9 mouse cellular contexts compared by ENCODE assay signal in the genomic region with DNA sequence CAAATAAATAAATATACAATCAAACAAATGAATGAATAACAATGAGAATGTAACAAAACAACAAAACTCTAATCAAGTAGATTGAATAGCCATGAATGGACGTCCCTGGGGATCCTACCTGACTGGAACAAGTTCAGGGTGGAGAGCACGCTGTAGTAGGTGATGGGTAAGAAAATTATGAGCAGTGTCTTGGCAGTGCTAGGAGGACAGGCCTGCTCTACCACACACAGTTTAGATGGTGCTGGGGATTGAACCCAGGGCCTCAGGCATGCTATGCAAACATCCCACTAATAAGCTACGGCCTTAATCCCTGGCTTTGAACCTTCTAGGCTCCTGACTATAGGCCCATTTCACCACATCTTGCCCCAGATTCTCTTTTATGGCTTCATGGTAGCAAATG. TPM values are rescaled to one million over a fixed set of nuclear protein-coding genes. Genes with fewer than 3 reads are reported as not detected.
A peak's percentile ranks its signal among the peaks of the same experiment; 100 is the strongest.
DNase-seq lines count a peak whose midpoint lies in the region; ATAC-seq and TF ChIP-seq lines count a peak whose summit lies in the region.
"Had no signal": no experiment of that assay in that cellular context is flagged by ENCODE, and none has a peak within 500 bp of the region (broad histone marks: within the 10 kb centered on the region; RNA-seq: fewer than 3 reads in every experiment).

No protein-coding gene starts in this region.

- DNase-seq in forebrain, embryonic 11.5 days (ENCODE audit: low spot score), result no peak
- no peak for DNase-seq in lung, adult 2 months
- no peak for DNase-seq in B cell, adult 2 months
- DNase-seq in thymus, postnatal 0 days (ENCODE audit: low spot score), result no peak
- DNase-seq in spleen, postnatal 36 days (ENCODE audit: low spot score in 2 of 2), result no peak
- DNase-seq: cerebellum, postnatal 36 days had no signal

- H3K27ac ChIP-seq in forebrain, embryonic 12.5 days, result no peak overlapping the region
- H3K27ac ChIP-seq in forebrain, embryonic 11.5 days (ENCODE audit: low read depth, low read length), result no peak overlapping the region
- no peak overlapping the region for H3K27ac ChIP-seq in lung, embryonic 16.5 days (ENCODE audit: low read length)
- no peak overlapping the region for H3K27ac ChIP-seq in liver, embryonic 15.5 days (replicated peaks)

- peak overlapping the region; percentile 71 for H3K4me3 ChIP-seq in forebrain, embryonic 12.5 days (replicated peaks)
- H3K4me3 ChIP-seq in forebrain, embryonic 11.5 days (ENCODE audit: low read depth, low read length), result no peak overlapping the region
- H3K4me3 ChIP-seq in lung, embryonic 16.5 days (ENCODE audit: low read length), result peak overlapping the region; percentile 63
- no peak overlapping the region for H3K4me3 ChIP-seq in lung, adult 2 months (replicated peaks; ENCODE audit: extremely low read depth, low read depth, low read length)
- H3K4me3 ChIP-seq in liver, embryonic 15.5 days (replicated peaks), result peak overlapping the region; percentile 76

- H3K36me3 ChIP-seq in forebrain, embryonic 12.5 days (replicated peaks), result peaks cover 59% of the 10 kb centered on the region
- H3K36me3 ChIP-seq in forebrain, embryonic 11.5 days (ENCODE audit: control insufficient read depth, insufficient read depth, low read length), result peaks cover 15% of the 10 kb centered on the region
- H3K36me3 ChIP-seq in lung, embryonic 16.5 days (ENCODE audit: control insufficient read depth, insufficient read depth, low read length), result peaks cover 46% of the 10 kb centered on the region
- peaks cover 75% of the 10 kb centered on the region for H3K36me3 ChIP-seq in liver, embryonic 15.5 days (replicated peaks)

- ATAC-seq in forebrain, embryonic 12.5 days (ENCODE audit: low FRiP score), result no peak
- ATAC-seq in forebrain, embryonic 11.5 days (replicated peaks; ENCODE audit: low FRiP score), result no peak
- no peak for ATAC-seq in lung, embryonic 16.5 days (ENCODE audit: low read depth)
- no peak for ATAC-seq in liver, embryonic 15.5 days (ENCODE audit: insufficient read depth)

- H3K4me1 ChIP-seq in forebrain, embryonic 12.5 days, result peaks cover 20% of the 10 kb centered on the region
- peaks cover 2% of the 10 kb centered on the region; the same call in 1 of the 2 replicates for H3K4me1 ChIP-seq in forebrain, embryonic 11.5 days (replicated peaks; ENCODE audit: control insufficient read depth, insufficient read depth, low read length)
- H3K4me1 ChIP-seq in lung, embryonic 16.5 days (replicated peaks; ENCODE audit: control insufficient read depth, insufficient read depth, low read length), result peaks cover 17% of the 10 kb centered on the region
- H3K4me1 ChIP-seq in lung, adult 2 months (ENCODE audit: control insufficient read depth, insufficient read depth, low read length), result peaks cover 9% of the 10 kb centered on the region
- peaks cover 45% of the 10 kb centered on the region for H3K4me1 ChIP-seq in liver, embryonic 15.5 days (replicated peaks)

- no peaks in the 10 kb centered on the region for H3K27me3 ChIP-seq in forebrain, embryonic 12.5 days
- no peaks in the 10 kb centered on the region for H3K27me3 ChIP-seq in forebrain, embryonic 11.5 days (ENCODE audit: control insufficient read depth, insufficient read depth, low read length)
- H3K27me3 ChIP-seq in lung, embryonic 16.5 days (ENCODE audit: control insufficient read depth, insufficient read depth, low read depth, low read length), result no peaks in the 10 kb centered on the region
- no peaks in the 10 kb centered on the region for H3K27me3 ChIP-seq in liver, embryonic 15.5 days

- TF ChIP-seq POLR2A in lung, adult 2 months (IDR thresholded peaks at IDR 0.05; ENCODE audit: borderline replicate concordance, extremely low read depth, low read depth, low read length), result no peak

- no peaks in the 10 kb centered on the region for H3K9me3 ChIP-seq in forebrain, embryonic 12.5 days
- no peaks in the 10 kb centered on the region for H3K9me3 ChIP-seq in forebrain, embryonic 11.5 days (ENCODE audit: control insufficient read depth, low read length)
- no peaks in the 10 kb centered on the region for H3K9me3 ChIP-seq in lung, embryonic 16.5 days (ENCODE audit: control insufficient read depth, low read length)
- H3K9me3 ChIP-seq in liver, embryonic 15.5 days (replicated peaks), result no peaks in the 10 kb centered on the region

- H3K9ac ChIP-seq in forebrain, embryonic 12.5 days, result no peak overlapping the region
- H3K9ac ChIP-seq in forebrain, embryonic 11.5 days (ENCODE audit: low read length), result no peak overlapping the region
- H3K9ac ChIP-seq in lung, embryonic 16.5 days (ENCODE audit: low read length), result no peak overlapping the region
- H3K9ac ChIP-seq in liver, embryonic 15.5 days, result peak overlapping the region; percentile 77; the same call in 1 of the 2 replicates

- peak overlapping the region; percentile 89 for H3K4me2 ChIP-seq in forebrain, embryonic 12.5 days
- H3K4me2 ChIP-seq in forebrain, embryonic 11.5 days (ENCODE audit: low read depth, low read length, severe bottlenecking), result no peak overlapping the region; the same call in 1 of the 2 replicates
- no peak overlapping the region for H3K4me2 ChIP-seq in lung, embryonic 16.5 days (ENCODE audit: low read depth, low read length)
- H3K4me2 ChIP-seq in liver, embryonic 15.5 days, result peak overlapping the region; percentile 80

- 91% methylated on average over 3 of the region's 3 CpGs for WGBS in forebrain, embryonic 12.5 days
- WGBS in forebrain, embryonic 11.5 days, result 92% methylated on average over 3 of the region's 3 CpGs
- WGBS in lung, embryonic 16.5 days, result 84% methylated on average over 3 of the region's 3 CpGs
- 93% methylated on average over 3 of the region's 3 CpGs for WGBS in lung, adult 2 months
- 75% methylated on average over 3 of the region's 3 CpGs for WGBS in liver, embryonic 15.5 days (ENCODE audit: insufficient replicate concordance)

- no peak for TF ChIP-seq CTCF in lung, adult 2 months (IDR thresholded peaks at IDR 0.05; ENCODE audit: insufficient read depth, low read length)

RNA-seq across cellular contexts. Expression of a gene that starts 1.4 kb away (rescaled TPM):
- 29.0 and 35.7 TPM in 2 replicates for polyA plus RNA-seq in forebrain, embryonic 12.5 days (2016; fragmentation: Nextera tagmentation; extraction: Ambion mirVana)
- polyA plus RNA-seq in forebrain, embryonic 11.5 days (2014; fragmentation: Nextera tagmentation; extraction: Ambion mirVana), result 37.8 and 41.2 TPM in 2 replicates
- 21.1 and 24.9 TPM in 2 replicates for polyA plus RNA-seq in lung, embryonic 16.5 days (2015; fragmentation: Nextera tagmentation; extraction: Ambion mirVana)
- 60.0 and 69.2 TPM in 2 replicates for polyA plus RNA-seq in lung, adult 2 months (2012; rRNA removed)
- 9.7 and 10.6 TPM in 2 replicates for polyA plus RNA-seq in liver, embryonic 15.5 days (2015; fragmentation: Nextera tagmentation; extraction: Ambion mirVana)
- polyA plus RNA-seq in thymus, postnatal 0 days (2015; fragmentation: Nextera tagmentation; extraction: Ambion mirVana), result 16.2 and 22.4 TPM in 2 replicates

RNA-seq across cellular contexts. Expression of a gene that starts 30.7 kb away (rescaled TPM):
- 1.3 and 1.6 TPM in 2 replicates for polyA plus RNA-seq in forebrain, embryonic 12.5 days (2016; fragmentation: Nextera tagmentation; extraction: Ambion mirVana)
- 1.1 and 1.6 TPM in 2 replicates for polyA plus RNA-seq in forebrain, embryonic 11.5 days (2014; fragmentation: Nextera tagmentation; extraction: Ambion mirVana)
- polyA plus RNA-seq in lung, embryonic 16.5 days (2015; fragmentation: Nextera tagmentation; extraction: Ambion mirVana), result 3.1 and 3.4 TPM in 2 replicates
- 68.3 and 71.1 TPM in 2 replicates for polyA plus RNA-seq in lung, adult 2 months (2012; rRNA removed)
- 5.0 and 6.0 TPM in 2 replicates for polyA plus RNA-seq in liver, embryonic 15.5 days (2015; fragmentation: Nextera tagmentation; extraction: Ambion mirVana)
- 8.5 and 11.6 TPM in 2 replicates for polyA plus RNA-seq in thymus, postnatal 0 days (2015; fragmentation: Nextera tagmentation; extraction: Ambion mirVana)

RNA-seq across cellular contexts. Expression of a gene that starts 36.9 kb away (rescaled TPM):
- 31.3 and 31.6 TPM in 2 replicates for polyA plus RNA-seq in forebrain, embryonic 12.5 days (2016; fragmentation: Nextera tagmentation; extraction: Ambion mirVana)
- polyA plus RNA-seq in forebrain, embryonic 11.5 days (2014; fragmentation: Nextera tagmentation; extraction: Ambion mirVana), result 30.4 and 35.1 TPM in 2 replicates
- polyA plus RNA-seq in lung, embryonic 16.5 days (2015; fragmentation: Nextera tagmentation; extraction: Ambion mirVana), result 33.1 and 35.8 TPM in 2 replicates
- polyA plus RNA-seq in lung, adult 2 months (2012; rRNA removed), result 51.7 and 53.4 TPM in 2 replicates
- 19.9 and 23.2 TPM in 2 replicates for polyA plus RNA-seq in liver, embryonic 15.5 days (2015; fragmentation: Nextera tagmentation; extraction: Ambion mirVana)
- polyA plus RNA-seq in thymus, postnatal 0 days (2015; fragmentation: Nextera tagmentation; extraction: Ambion mirVana), result 67.9 and 68.3 TPM in 2 replicates

RNA-seq across cellular contexts. Expression of a gene that starts 37.1 kb away (rescaled TPM):
- 78.4 and 86.0 TPM in 2 replicates for polyA plus RNA-seq in forebrain, embryonic 12.5 days (2016; fragmentation: Nextera tagmentation; extraction: Ambion mirVana)
- polyA plus RNA-seq in forebrain, embryonic 11.5 days (2014; fragmentation: Nextera tagmentation; extraction: Ambion mirVana), result 83.8 and 87.5 TPM in 2 replicates
- polyA plus RNA-seq in lung, embryonic 16.5 days (2015; fragmentation: Nextera tagmentation; extraction: Ambion mirVana), result 47.9 and 55.8 TPM in 2 replicates
- polyA plus RNA-seq in lung, adult 2 months (2012; rRNA removed), result 43.8 and 49.9 TPM in 2 replicates
- polyA plus RNA-seq in liver, embryonic 15.5 days (2015; fragmentation: Nextera tagmentation; extraction: Ambion mirVana), result 26.8 and 28.0 TPM in 2 replicates
- 64.9 and 66.2 TPM in 2 replicates for polyA plus RNA-seq in thymus, postnatal 0 days (2015; fragmentation: Nextera tagmentation; extraction: Ambion mirVana)

RNA-seq across cellular contexts. Expression of a gene that starts 42.5 kb away (rescaled TPM):
- polyA plus RNA-seq in forebrain, embryonic 12.5 days (2016; fragmentation: Nextera tagmentation; extraction: Ambion mirVana), result 3.2 and 4.0 TPM in 2 replicates
- 2.7 and 3.2 TPM in 2 replicates for polyA plus RNA-seq in forebrain, embryonic 11.5 days (2014; fragmentation: Nextera tagmentation; extraction: Ambion mirVana)
- polyA plus RNA-seq in lung, embryonic 16.5 days (2015; fragmentation: Nextera tagmentation; extraction: Ambion mirVana), result 3.6 and 3.9 TPM in 2 replicates
- 0.37 and 0.86 TPM in 2 replicates for polyA plus RNA-seq in lung, adult 2 months (2012; rRNA removed)
- 0.96 and 1.0 TPM in 2 replicates for polyA plus RNA-seq in liver, embryonic 15.5 days (2015; fragmentation: Nextera tagmentation; extraction: Ambion mirVana)
- 4.0 and 6.3 TPM in 2 replicates for polyA plus RNA-seq in thymus, postnatal 0 days (2015; fragmentation: Nextera tagmentation; extraction: Ambion mirVana)

Comparison
In these comparisons a context has a peak if more than half of its experiments do, and no peak if none do; other contexts are left out.
1. H3K4me2 ChIP-seq: peak in forebrain, embryonic 12.5 days (single experiment) and liver, embryonic 15.5 days (single experiment); none in forebrain, embryonic 11.5 days (single experiment) and lung, embryonic 16.5 days (single experiment).
2. H3K4me3 ChIP-seq: peak in forebrain, embryonic 12.5 days (single experiment), lung, embryonic 16.5 days (single experiment) and liver, embryonic 15.5 days (single experiment); none in forebrain, embryonic 11.5 days (single experiment) and lung, adult 2 months (single experiment).